Mouse (Mus musculus): ENCODE measurements around the gene Klhl8.

DNA sequence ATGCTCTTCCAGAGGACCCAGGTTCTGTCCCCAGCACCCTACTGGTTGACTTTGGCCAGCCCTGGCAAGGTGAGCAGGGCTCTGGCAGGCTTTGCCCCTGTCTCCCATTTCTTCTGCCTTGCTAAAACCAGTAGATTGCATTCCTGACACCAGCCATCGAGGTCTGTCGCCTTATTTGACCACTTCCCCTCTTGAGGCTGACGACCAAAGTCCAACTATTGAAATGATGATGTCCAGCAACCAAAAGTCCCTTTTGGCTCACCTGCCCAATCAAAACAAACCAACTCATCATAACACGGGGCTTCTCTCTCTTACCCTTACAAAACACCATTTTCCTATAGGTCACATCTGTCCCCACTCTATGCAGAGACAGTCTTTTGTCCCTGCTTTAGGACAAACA is 2.1 kb upstream of the Klhl8 start:
- TF ChIP-seq CTCF (IDR thresholded peaks at IDR 0.05; ENCODE audit: borderline replicate concordance, insufficient read depth, low read depth, low read length) (no peak), POLR2A (IDR thresholded peaks at IDR 0.05; ENCODE audit: borderline replicate concordance, insufficient read depth, low read length) (no peak)

All from cerebellum, adult 2 months (tissue).